Mouse (Mus musculus): Measurements from ENCODE around the gene Myzap. TPM values are rescaled to one million over a fixed set of nuclear protein-coding genes. Genes with fewer than 3 reads are reported as not detected.
A peak's percentile ranks its signal among the peaks of the same experiment; 100 is the strongest.
"Not testable (repeated sequence)": the region's sequence is repeated elsewhere in the genome, so short reads cannot be mapped to it uniquely, and the experiment has no call there.

The Myzap gene
- polyA plus RNA-seq, 1 experiment from 2014 or later = 3.7 TPM

DNA sequence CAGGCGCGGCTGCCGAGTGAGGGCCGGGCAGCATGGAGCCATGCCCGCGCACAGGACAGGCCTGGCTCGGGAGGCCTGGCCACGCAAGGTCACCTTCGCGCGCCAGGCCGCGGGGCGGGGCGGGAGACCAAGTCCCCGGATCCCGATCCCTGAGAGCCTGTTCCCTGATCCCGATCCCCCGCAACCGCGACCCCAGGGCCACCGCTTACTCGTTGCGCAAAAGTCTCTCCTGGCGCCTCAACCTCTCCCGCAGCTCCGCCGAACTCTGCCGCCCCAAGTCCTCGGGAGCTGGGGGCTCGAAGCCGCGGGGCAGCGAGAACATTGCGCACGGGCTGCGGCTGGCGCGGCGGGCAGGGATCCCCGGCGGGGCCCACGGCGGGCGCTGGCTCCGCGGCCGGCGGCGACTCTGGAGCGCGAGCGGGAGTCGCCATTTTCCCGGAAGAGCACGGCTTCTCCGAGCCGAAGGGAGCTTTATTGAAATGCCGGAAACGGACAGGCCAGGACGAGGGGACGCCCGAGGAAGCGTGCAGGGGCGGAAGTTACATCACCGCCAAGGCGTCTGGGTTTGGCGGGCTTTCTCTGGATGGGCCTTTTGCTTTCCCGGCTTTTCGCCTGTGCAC is 106.6 kb downstream of the Myzap start, which contains the start of gene Polr2m:
Polr2m (minus strand) TSS at position 461 of the 620 bp plus-strand sequence.
- Histone ChIP-seq H3K36me3 (replicated peaks; ENCODE audit: insufficient read depth, low read length) (peaks cover 30% of the 10 kb centered on the region), H3K4me2 (ENCODE audit: low read depth, low read length) (peak within 1 kb of the TSS; percentile 80), H3K27me3 (ENCODE audit: insufficient read depth, low read length) (no peaks in the 10 kb centered on the region), H3K4me3 (ENCODE audit: low read depth, low read length) (peak within 1 kb of the TSS; percentile 90), H3K4me1 (ENCODE audit: insufficient read depth) (peaks cover 11% of the 10 kb centered on the region), H3K9me3 (ENCODE audit: low read length) (no peaks in the 10 kb centered on the region), H3K27ac (ENCODE audit: low read depth) (peak within 1 kb of the TSS; percentile 97), H3K9ac (replicated peaks) (peak within 1 kb of the TSS; percentile 98)
- ATAC-seq (peak; percentile 97), DNase-seq (peak; percentile 93)
- TF ChIP-seq CTCF (IDR thresholded peaks at IDR 0.05; ENCODE audit: low read depth) = no peak
- TF ChIP-seq EP300 (IDR thresholded peaks at IDR 0.05; ENCODE audit: low read depth) = peak; percentile 70; the same call in 1 of the 2 replicates
- under 1% methylated on average over 70 of the region's 70 CpGs for WGBS (ENCODE audit: insufficient replicate concordance)

DNA sequence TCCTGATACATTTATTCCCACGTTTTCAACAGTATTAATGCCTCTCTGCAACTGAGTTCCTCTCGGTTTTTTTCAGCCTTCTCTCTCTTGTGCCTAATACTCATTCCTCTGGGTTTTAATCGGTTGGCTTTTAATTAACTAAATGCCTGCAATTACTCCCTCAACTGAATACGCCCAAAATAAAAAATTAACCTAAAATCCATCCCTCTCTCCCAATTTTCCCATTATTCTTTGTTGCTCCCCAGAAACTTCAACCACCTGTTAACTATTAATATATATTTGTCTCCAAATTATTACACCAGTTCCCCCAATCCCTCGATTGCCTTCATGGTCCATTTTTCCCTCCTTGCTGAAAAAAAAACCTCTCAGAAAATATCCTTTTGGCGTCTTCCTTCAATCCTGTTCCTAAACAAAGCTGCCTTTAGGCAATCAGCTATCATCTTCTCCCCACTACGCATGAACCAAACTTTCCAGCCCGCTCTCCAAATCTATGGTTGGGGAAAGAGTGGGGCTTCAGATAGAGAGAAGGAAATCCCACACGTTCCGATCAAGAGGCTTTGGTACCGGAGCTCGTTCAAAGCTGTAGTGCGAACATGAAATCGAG is 107.2 kb downstream of the Myzap start:
- H3K9ac ChIP-seq (replicated peaks) = peak overlapping the region; percentile 98
- 2% methylated on average over 14 of the region's 14 CpGs for WGBS (ENCODE audit: insufficient replicate concordance)
- H3K4me2 ChIP-seq (ENCODE audit: low read depth, low read length) = peak overlapping the region; percentile 80
- H3K27me3 ChIP-seq (ENCODE audit: insufficient read depth, low read length) = no peaks in the 10 kb centered on the region
- DNase-seq (no peak), ATAC-seq (no peak)
- peak overlapping the region; percentile 90 for H3K4me3 ChIP-seq (ENCODE audit: low read depth, low read length)
- H3K9me3 ChIP-seq (ENCODE audit: low read length) = no peaks in the 10 kb centered on the region
- peaks cover 11% of the 10 kb centered on the region for H3K4me1 ChIP-seq (ENCODE audit: insufficient read depth)
- no peak for TF ChIP-seq EP300 (IDR thresholded peaks at IDR 0.05; ENCODE audit: low read depth)
- peak overlapping the region; percentile 97 for H3K27ac ChIP-seq (ENCODE audit: low read depth)
- peaks cover 36% of the 10 kb centered on the region for H3K36me3 ChIP-seq (replicated peaks; ENCODE audit: insufficient read depth, low read length)

DNA sequence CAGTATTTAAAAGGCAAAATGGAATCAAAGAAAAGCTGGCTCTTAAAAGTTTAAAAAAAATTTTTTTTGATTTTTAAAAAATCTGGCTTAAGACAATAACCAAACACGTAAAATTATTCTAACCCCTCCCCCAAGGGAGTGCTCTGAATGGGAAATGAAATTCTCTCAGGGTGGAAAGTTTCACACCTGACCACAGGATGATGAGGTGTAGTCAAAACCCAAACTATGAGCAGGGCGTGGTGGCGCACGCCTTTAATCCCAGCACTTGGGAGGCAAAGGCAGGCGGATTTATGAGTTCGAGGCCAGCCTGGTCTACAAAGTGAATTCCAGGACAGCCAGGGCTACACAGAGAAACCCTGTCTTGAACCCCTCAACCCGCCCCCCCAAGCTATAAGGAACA is 108.3 kb downstream of the Myzap start:
- peaks cover 11% of the 10 kb centered on the region for H3K4me1 ChIP-seq (ENCODE audit: insufficient read depth)
- H3K4me2 ChIP-seq (ENCODE audit: low read depth, low read length) = peak overlapping the region; percentile 80
- H3K4me3 ChIP-seq (ENCODE audit: low read depth, low read length); H3K9me3 ChIP-seq (ENCODE audit: low read length); DNase-seq; H3K27ac ChIP-seq (ENCODE audit: low read depth); H3K9ac ChIP-seq (replicated peaks); H3K27me3 ChIP-seq (ENCODE audit: insufficient read depth, low read length); ATAC-seq: not testable (repeated sequence)
- peaks cover 47% of the 10 kb centered on the region for H3K36me3 ChIP-seq (replicated peaks; ENCODE audit: insufficient read depth, low read length)
- 82% methylated on average over 7 of the region's 7 CpGs for WGBS (ENCODE audit: insufficient replicate concordance)

DNA sequence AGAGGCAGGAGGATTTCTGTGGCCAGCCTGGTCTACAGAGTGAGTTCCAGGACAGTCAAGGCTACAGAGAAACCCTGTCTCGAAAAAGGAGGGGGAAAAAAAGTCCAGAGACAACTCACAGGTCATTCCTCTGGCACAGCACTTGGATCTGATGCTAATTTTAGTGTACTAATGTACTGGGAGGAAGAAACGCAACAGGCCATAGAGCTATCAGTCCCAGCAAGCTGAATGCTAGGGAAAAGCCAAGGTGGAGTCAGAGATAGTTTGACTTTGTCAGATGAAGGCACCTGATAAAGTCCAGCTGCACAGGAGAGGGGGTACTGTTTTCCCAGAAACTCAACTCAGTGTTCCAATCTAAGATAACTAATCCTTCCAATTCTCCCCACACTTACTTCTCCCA is 111.9 kb downstream of the Myzap start:
- TF ChIP-seq CTCF (IDR thresholded peaks at IDR 0.05; ENCODE audit: low read depth) = no peak
- TF ChIP-seq EP300 (IDR thresholded peaks at IDR 0.05; ENCODE audit: low read depth) = no peak
- Histone ChIP-seq H3K27me3 (ENCODE audit: insufficient read depth, low read length) (no peaks in the 10 kb centered on the region), H3K36me3 (replicated peaks; ENCODE audit: insufficient read depth, low read length) (peaks cover 74% of the 10 kb centered on the region), H3K4me1 (ENCODE audit: insufficient read depth) (peaks cover 11% of the 10 kb centered on the region), H3K9ac (replicated peaks) (no peak overlapping the region), H3K4me3 (ENCODE audit: low read depth, low read length) (no peak overlapping the region), H3K4me2 (ENCODE audit: low read depth, low read length) (no peak overlapping the region), H3K9me3 (ENCODE audit: low read length) (no peaks in the 10 kb centered on the region), H3K27ac (ENCODE audit: low read depth) (no peak overlapping the region)
- DNase-seq = no peak
- WGBS (ENCODE audit: insufficient replicate concordance) = 71% methylated on average over 2 of the region's 2 CpGs
- no peak for ATAC-seq

GRCm38 (mm10) chr9:71479413-71479812 is 112.7 kb downstream of the Myzap start:
- Histone ChIP-seq H3K9ac (replicated peaks) (no peak overlapping the region), H3K27ac (ENCODE audit: low read depth) (no peak overlapping the region), H3K4me2 (ENCODE audit: low read depth, low read length) (no peak overlapping the region), H3K27me3 (ENCODE audit: insufficient read depth, low read length) (no peaks in the 10 kb centered on the region), H3K4me3 (ENCODE audit: low read depth, low read length) (no peak overlapping the region), H3K36me3 (replicated peaks; ENCODE audit: insufficient read depth, low read length) (peaks cover 77% of the 10 kb centered on the region), H3K9me3 (ENCODE audit: low read length) (no peaks in the 10 kb centered on the region), H3K4me1 (ENCODE audit: insufficient read depth) (peaks cover 11% of the 10 kb centered on the region)
- WGBS (ENCODE audit: insufficient replicate concordance) = 90% methylated on average over 9 of the region's 9 CpGs
- DNase-seq (no peak), ATAC-seq (no peak)
- TF ChIP-seq CTCF (IDR thresholded peaks at IDR 0.05; ENCODE audit: low read depth) (no peak), EP300 (IDR thresholded peaks at IDR 0.05; ENCODE audit: low read depth) (no peak)

GRCm38 (mm10) chr9:71478596-71478995 is 113.6 kb downstream of the Myzap start:
- Histone ChIP-seq H3K4me2 (ENCODE audit: low read depth, low read length) (no peak overlapping the region), H3K27me3 (ENCODE audit: insufficient read depth, low read length) (no peaks in the 10 kb centered on the region), H3K9ac (replicated peaks) (no peak overlapping the region), H3K4me1 (ENCODE audit: insufficient read depth) (peaks cover 5% of the 10 kb centered on the region; the same call in 1 of the 2 replicates), H3K36me3 (replicated peaks; ENCODE audit: insufficient read depth, low read length) (peaks cover 77% of the 10 kb centered on the region), H3K9me3 (ENCODE audit: low read length) (no peaks in the 10 kb centered on the region), H3K27ac (ENCODE audit: low read depth) (no peak overlapping the region), H3K4me3 (ENCODE audit: low read depth, low read length) (no peak overlapping the region)
- 85% methylated on average over 7 of the region's 7 CpGs for WGBS (ENCODE audit: insufficient replicate concordance)
- no peak for TF ChIP-seq EP300 (IDR thresholded peaks at IDR 0.05; ENCODE audit: low read depth)
- no peak for TF ChIP-seq CTCF (IDR thresholded peaks at IDR 0.05; ENCODE audit: low read depth)
- no peak for ATAC-seq
- no peak for DNase-seq
